Mouse (Mus musculus) cerebellum, postnatal 25 days (tissue): ENCODE measurements around the gene Cyp2d34.

ENCODE experiments used
- DNase-seq, 2 experiments: peaks; one replicate each; pipeline ENCODE4 v3.0.0; 2021; ENCODE audit warnings: mixed read lengths in 2 of 2

Gene Cyp2d34

GRCm38 (mm10) chr15:82620531-82621202, at the start of gene Cyp2d34:
Cyp2d34 (minus strand) TSS chr15:82620946.
- no peak for DNase-seq

- no peak for DNase-seq
Observed at GRCm38 (mm10) chr15:82656346-82656745, 35.6 kb upstream of the Cyp2d34 start.

DNA sequence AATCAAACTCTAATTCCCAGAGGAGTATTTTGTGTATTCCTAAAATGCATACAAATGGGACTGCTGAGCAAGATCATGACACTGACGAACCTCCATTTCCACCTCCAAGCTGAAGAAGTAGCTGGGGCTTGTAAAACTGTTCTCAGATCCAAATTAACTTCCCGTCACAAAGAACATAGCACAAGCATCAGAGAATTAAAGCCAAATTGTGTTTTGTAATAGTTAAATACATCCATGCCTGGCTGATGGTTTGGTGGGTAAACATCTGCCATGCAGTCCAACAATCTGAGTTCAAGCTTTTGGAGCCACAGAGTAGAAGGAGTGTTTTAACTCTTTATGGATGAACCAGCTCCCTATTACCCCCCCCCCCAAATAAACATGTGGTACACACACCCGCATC, 23.6 kb upstream of the Cyp2d34 start:
- no peak for DNase-seq

DNA sequence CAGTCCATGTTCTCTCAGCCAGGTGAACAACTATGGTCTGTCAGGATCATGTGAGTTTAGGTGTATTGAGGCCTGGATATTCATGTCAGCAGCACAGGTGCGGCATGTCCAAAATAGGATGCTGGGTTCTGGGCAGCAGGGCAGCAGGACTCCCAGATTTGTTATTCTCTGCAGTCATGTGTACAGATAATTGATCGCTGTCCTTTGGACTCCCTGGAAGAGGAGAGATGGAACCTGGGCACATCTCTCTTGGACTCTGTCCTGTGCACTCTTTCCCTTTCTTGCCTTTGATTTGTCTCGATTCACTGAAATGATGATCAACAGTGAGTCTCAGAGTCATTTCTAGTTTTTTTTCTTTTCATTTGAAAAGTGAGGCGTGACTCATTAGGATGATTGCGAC, 23.0 kb upstream of the Cyp2d34 start:
- no peak for DNase-seq

- no peak for DNase-seq
Observed at GRCm38 (mm10) chr15:82642771-82643170, 22.0 kb upstream of the Cyp2d34 start.

DNA sequence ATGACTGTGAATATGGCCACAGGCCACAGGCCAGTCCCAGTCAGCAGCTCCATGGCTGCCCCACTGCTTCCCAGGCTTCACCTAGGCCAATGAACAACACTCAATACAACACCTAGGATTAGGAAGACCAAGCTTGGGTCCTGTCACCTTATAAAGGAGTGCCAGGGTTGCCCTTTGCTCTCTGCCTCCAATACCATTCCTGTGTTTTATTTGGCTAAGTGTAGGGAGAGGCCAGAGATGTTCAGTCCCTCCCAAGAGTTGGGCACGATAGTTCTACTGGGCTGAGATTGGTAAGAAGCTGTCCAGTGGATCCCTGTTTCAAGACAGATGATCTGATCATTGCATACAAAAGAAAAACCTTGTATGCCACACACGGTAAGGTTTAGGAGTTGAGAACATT, 21.2 kb upstream of the Cyp2d34 start:
- no peak for DNase-seq

DNA sequence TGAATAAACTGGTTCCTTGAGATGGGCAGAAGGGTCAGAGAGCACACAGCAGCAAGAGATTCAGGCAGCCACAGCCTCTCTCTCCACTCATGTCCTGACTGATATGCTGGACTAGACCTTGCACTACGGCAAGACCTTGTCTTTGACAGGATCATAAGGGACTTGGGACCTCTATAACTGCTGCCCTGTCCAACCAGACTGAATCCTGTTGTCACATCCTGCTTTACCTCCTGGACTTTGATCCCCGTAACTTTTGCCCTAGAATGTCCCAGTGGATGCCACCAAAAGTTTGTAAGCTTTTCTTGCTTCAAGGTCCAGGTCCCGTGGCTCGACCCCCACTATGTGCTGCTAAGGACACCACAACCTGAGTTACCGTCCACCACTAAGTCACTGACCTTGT, 20.6 kb upstream of the Cyp2d34 start:
- no peak for DNase-seq

GRCm38 (mm10) chr15:82640201-82640600, 19.5 kb upstream of the Cyp2d34 start:
- DNase-seq = no peak

DNA sequence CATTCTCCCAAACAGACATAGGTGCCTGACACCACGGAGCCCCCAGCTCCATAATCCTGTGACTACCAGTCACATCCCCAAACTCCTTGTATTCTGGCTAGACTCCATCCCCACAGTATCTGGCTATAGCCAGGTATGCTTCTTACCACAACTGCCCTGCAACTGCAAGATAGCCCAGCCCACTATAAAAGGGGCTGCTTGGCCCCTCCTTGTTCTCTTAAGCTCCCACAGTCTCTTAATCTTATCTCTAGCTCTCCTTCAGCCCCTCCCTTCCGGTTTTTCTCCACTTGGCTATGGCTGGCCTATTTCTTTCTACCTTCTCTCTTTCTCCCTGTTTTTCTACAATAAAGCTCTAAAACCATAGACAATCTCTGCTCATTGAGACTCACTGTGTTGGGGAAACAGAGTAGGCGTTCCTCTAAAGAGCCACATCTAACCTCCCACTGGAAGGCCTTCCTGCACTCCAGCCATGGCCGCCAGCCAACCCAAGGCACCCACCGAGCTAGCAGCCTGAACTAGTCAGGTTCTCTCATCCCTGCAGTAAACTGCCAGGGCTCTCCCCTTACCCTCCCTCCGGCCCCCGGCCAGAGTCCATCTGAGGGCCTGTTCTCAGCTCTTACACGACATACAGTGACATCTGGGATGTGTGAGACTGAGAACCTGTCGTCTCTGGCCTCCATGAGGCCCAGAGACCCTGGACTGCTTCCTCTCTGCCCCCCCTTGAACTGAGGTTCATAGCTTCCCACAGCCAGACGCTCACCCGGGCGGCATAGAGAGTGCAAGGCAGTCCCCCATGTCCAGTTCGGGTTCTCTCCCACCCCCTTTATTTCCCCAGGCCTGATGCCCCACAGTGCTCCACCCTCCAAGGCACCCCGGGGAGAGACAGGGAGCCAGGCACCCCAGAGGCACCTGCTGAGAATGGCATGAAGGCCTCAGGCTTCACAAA, 16.7 kb upstream of the Cyp2d34 start:
- no peak for DNase-seq

GRCm38 (mm10) chr15:82634976-82635375, 14.2 kb upstream of the Cyp2d34 start:
- DNase-seq = no peak

GRCm38 (mm10) chr15:82621993-82622392, 1.2 kb upstream of the Cyp2d34 start:
- no peak for DNase-seq

DNA sequence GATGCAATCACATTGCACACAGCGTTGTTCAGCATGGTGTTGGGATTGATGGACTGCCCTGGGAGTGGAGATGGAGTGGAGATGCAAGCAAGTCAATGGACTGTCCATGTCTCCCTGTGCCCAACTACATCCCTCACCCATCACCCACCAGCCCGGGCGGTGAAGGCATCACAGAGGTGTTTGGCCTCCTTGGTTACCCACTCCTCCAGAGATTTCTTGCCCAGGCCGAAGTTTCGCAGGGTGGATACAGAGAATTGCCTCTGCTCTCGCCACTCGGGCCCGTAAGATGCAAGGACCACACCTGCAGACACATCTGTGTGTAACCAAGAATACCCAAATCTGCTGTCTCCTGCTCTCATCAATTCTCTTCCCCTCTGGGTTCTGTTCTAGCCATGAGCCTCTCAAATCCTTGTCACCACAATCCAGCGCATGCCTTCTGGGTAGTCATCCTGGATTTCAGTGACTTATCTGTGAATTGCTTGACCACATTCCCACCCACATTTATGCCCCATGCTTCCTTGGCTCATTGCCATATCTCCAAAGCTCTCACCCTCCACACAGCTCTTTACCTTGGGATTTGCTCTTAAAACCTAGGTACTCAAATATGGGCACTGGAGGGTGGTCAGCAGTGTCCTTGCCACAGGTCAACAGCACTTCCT, 2.3 kb downstream of the Cyp2d34 start:
- no peak for DNase-seq

GRCm38 (mm10) chr15:82582621-82583020, 38.1 kb downstream of the Cyp2d34 start:
- DNase-seq = no peak

DNA sequence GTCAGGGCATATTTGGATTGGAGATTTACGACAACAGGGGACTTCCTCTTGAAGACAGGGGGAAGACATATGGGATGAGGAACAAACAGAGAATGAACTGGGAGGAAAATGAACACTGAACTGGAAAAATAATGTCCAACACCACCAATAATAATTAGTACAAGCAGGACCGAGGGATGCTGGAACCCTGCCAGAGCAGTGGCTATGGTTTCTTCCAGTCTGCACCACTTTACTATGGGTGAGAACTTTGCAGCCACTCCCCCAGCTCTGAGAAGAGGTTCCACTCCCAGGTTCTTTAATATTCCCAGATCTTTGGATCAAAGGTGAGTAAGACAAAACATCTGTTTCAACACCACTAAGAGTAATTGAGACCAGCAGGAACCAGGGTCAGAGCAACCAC, 41.7 kb downstream of the Cyp2d34 start:
- no peak for DNase-seq

- no peak for DNase-seq
Observed at GRCm38 (mm10) chr15:82572856-82573255, 47.9 kb downstream of the Cyp2d34 start.
